Mouse (Mus musculus) MEL (cell line): ENCODE measurements around the gene Rhof. TPM values are rescaled to one million over a fixed set of nuclear protein-coding genes. Genes with fewer than 3 reads are reported as not detected.

Source experiments
- DNase-seq: peaks from one replicate; pipeline ENCODE4 v3.0.0; 2011; ENCODE audit warnings: low read depth, low spot score
- H3K27ac ChIP-seq: 2 replicates; pipeline ENCODE4 v1.5.1; 2012; ENCODE audit warnings: low read depth, mild to moderate bottlenecking, control low read depth, low read length, moderate library complexity; ENCODE audit not compliant: control insufficient read depth
- H3K27me3 ChIP-seq, 2 experiments: fragments of 150-350 bp in 1 of 2; sonication (generic) in 1 of 2; 2 replicates each; pipeline ENCODE4 v1.6.1; 2012; ENCODE audit warnings: low read length in 2 of 2, mild to moderate bottlenecking in 2 of 2, improper control_type of control experiment in 1 of 2, moderate library complexity in 1 of 2; ENCODE audit not compliant: insufficient read depth in 2 of 2, control insufficient read depth in 1 of 2
- H3K36me3 ChIP-seq, 2 experiments: 2 replicates each; pipeline ENCODE4 v1.6.1; 2012 to 2014; ENCODE audit warnings: low read length in 2 of 2, improper control_type of control experiment in 1 of 2, inconsistent platforms in 1 of 2, mild to moderate bottlenecking in 1 of 2; ENCODE audit not compliant: insufficient read depth in 2 of 2, control insufficient read depth in 1 of 2
- H3K4me1 ChIP-seq, 2 experiments: fragments of 150-350 bp in 1 of 2; sonication (generic) in 1 of 2; 2 replicates each; pipeline ENCODE4 v1.6.1; 2012; ENCODE audit warnings: low read length in 2 of 2, improper control_type of control experiment in 1 of 2, mild to moderate bottlenecking in 1 of 2; ENCODE audit not compliant: insufficient read depth in 2 of 2, control insufficient read depth in 1 of 2
- H3K4me3 ChIP-seq, 2 experiments: fragments of 150-350 bp in 1 of 2; sonication (generic) in 1 of 2; 2 replicates each; pipeline ENCODE4 v1.5.1; 2012; ENCODE audit warnings: low read depth in 2 of 2, low read length in 2 of 2, mild to moderate bottlenecking in 2 of 2, moderate library complexity in 2 of 2, control low read depth in 1 of 2, improper control_type of control experiment in 1 of 2; ENCODE audit not compliant: control insufficient read depth in 1 of 2, insufficient read depth in 1 of 2
- H3K79me2 ChIP-seq: 2 replicates; pipeline ENCODE4 v1.6.1; 2012; ENCODE audit warnings: mild to moderate bottlenecking, low read length, moderate library complexity; ENCODE audit not compliant: control insufficient read depth, poor library complexity, insufficient read depth
- H3K9ac ChIP-seq: 2 replicates; pipeline ENCODE4 v1.6.1; 2012; ENCODE audit warnings: low read depth, mild to moderate bottlenecking, control low read depth, low read length, moderate library complexity; ENCODE audit not compliant: control insufficient read depth, poor library complexity, severe bottlenecking
- H3K9me3 ChIP-seq: fragments of 150-350 bp; sonication (generic); replicated peaks from 2 replicates; pipeline ENCODE4 v1.6.1; 2012; ENCODE audit warnings: mild to moderate bottlenecking, low read length, improper control_type of control experiment, moderate library complexity; ENCODE audit not compliant: insufficient read depth
- BHLHE40 ChIP-seq: IDR thresholded peaks from 2 replicates; pipeline ENCODE4 v1.6.1; 2012; ENCODE audit warnings: low read depth, mild to moderate bottlenecking, inconsistent platforms, low read length, improper control_type of control experiment, borderline replicate concordance
- ELF1 ChIP-seq: IDR thresholded peaks from 2 replicates; pipeline ENCODE4 v1.6.1; 2014; ENCODE audit warnings: low read depth, mild to moderate bottlenecking, inconsistent platforms, low read length, improper control_type of control experiment, moderate library complexity
- EP300 ChIP-seq, 2 experiments: IDR thresholded peaks; 2 replicates each; pipeline ENCODE4 v1.6.1; 2011; ENCODE audit warnings: improper control_type of control experiment in 2 of 2, low read length in 2 of 2, low read depth in 1 of 2, mild to moderate bottlenecking in 1 of 2
- GABPA ChIP-seq: IDR thresholded peaks from 2 replicates; pipeline ENCODE4 v1.6.1; 2012; ENCODE audit warnings: low read depth, mild to moderate bottlenecking, inconsistent platforms, low read length, improper control_type of control experiment, moderate library complexity
- HCFC1 ChIP-seq: IDR thresholded peaks from 2 replicates; pipeline ENCODE4 v1.6.1; 2012; ENCODE audit warnings: low read depth, mild to moderate bottlenecking, inconsistent platforms, low read length, improper control_type of control experiment, moderate library complexity
- JUND ChIP-seq: IDR thresholded peaks from 2 replicates; pipeline ENCODE4 v1.6.1; 2011; ENCODE audit warnings: low read depth, mild to moderate bottlenecking, improper control_type of control experiment, low read length
- KAT2A ChIP-seq: conservative IDR thresholded peaks from 2 replicates; pipeline ENCODE4 v1.6.1; 2012; ENCODE audit warnings: low read depth, low read length, improper control_type of control experiment, inconsistent platforms
- MAFK ChIP-seq: IDR thresholded peaks from 2 replicates; pipeline ENCODE4 v1.6.1; 2011; ENCODE audit warnings: low read depth, mild to moderate bottlenecking, low read length, improper control_type of control experiment, borderline replicate concordance
- MAX ChIP-seq: IDR thresholded peaks from 2 replicates; pipeline ENCODE4 v1.6.1; 2011; ENCODE audit warnings: low read length, improper control_type of control experiment
- MXI1 ChIP-seq: IDR thresholded peaks from 2 replicates; pipeline ENCODE4 v1.6.1; 2011; ENCODE audit warnings: mild to moderate bottlenecking, low read depth, low read length, improper control_type of control experiment
- MYB ChIP-seq: IDR thresholded peaks from 2 replicates; pipeline ENCODE4 v1.6.1; 2011; ENCODE audit warnings: mild to moderate bottlenecking, low read depth, low read length, improper control_type of control experiment
- NRF1 ChIP-seq: IDR thresholded peaks from 2 replicates; pipeline ENCODE4 v1.6.1; 2014; ENCODE audit warnings: low read depth, mild to moderate bottlenecking, inconsistent platforms, low read length, improper control_type of control experiment, moderate library complexity; ENCODE audit not compliant: poor library complexity, insufficient read depth, severe bottlenecking
- POLR2A ChIP-seq, 2 experiments: IDR thresholded peaks; 2 replicates each; pipeline ENCODE4 v1.6.1; 2011 to 2012; ENCODE audit warnings: low read length in 2 of 2, mild to moderate bottlenecking in 2 of 2, control low read depth in 1 of 2, improper control_type of control experiment in 1 of 2, low read depth in 1 of 2, moderate library complexity in 1 of 2; ENCODE audit not compliant: control insufficient read depth in 1 of 2, insufficient read depth in 1 of 2, poor library complexity in 1 of 2
- POLR2AphosphoS5 ChIP-seq: IDR thresholded peaks from 2 replicates; pipeline ENCODE4 v1.6.1; 2012; ENCODE audit warnings: low read depth, borderline replicate concordance, mild to moderate bottlenecking, inconsistent platforms, low read length, moderate library complexity, mixed read lengths
- RAD21 ChIP-seq: IDR thresholded peaks from 2 replicates; pipeline ENCODE4 v1.6.1; 2011; ENCODE audit warnings: mild to moderate bottlenecking, low read depth, low read length, improper control_type of control experiment
- SIN3A ChIP-seq: IDR thresholded peaks from 2 replicates; pipeline ENCODE4 v1.6.1; 2012; ENCODE audit warnings: low read length, improper control_type of control experiment, inconsistent platforms
- SMC3 ChIP-seq: IDR thresholded peaks from 2 replicates; pipeline ENCODE4 v1.6.1; 2011; ENCODE audit warnings: low read depth, low read length, improper control_type of control experiment
- TAL1 ChIP-seq: IDR thresholded peaks from 2 replicates; pipeline ENCODE4 v1.6.1; 2012; ENCODE audit warnings: mild to moderate bottlenecking, inconsistent platforms, low read length, moderate library complexity, mixed read lengths
- TBP ChIP-seq: IDR thresholded peaks from 2 replicates; pipeline ENCODE4 v1.8.0; 2011; ENCODE audit warnings: low read depth, low read length, improper control_type of control experiment
- UBTF ChIP-seq: IDR thresholded peaks from 2 replicates; pipeline ENCODE4 v1.6.1; 2012; ENCODE audit warnings: low read depth, mild to moderate bottlenecking, inconsistent platforms, low read length, improper control_type of control experiment, moderate library complexity, borderline replicate concordance; ENCODE audit not compliant: insufficient read depth
- USF2 ChIP-seq, 2 experiments: IDR thresholded peaks; 2 replicates each; pipeline ENCODE4 v1.6.1; 2011 to 2012; ENCODE audit warnings: improper control_type of control experiment in 2 of 2, low read length in 2 of 2, borderline replicate concordance in 1 of 2, inconsistent platforms in 1 of 2, low read depth in 1 of 2, mild to moderate bottlenecking in 1 of 2; ENCODE audit not compliant: insufficient read depth in 1 of 2
- ZC3H11A ChIP-seq: IDR thresholded peaks from 2 replicates; pipeline ENCODE4 v1.6.1; 2012; ENCODE audit warnings: low read depth, mild to moderate bottlenecking, inconsistent platforms, low read length, improper control_type of control experiment
- ZKSCAN1 ChIP-seq: IDR thresholded peaks from 2 replicates; pipeline ENCODE4 v1.6.1; 2012; ENCODE audit warnings: low read depth, mild to moderate bottlenecking, inconsistent platforms, low read length, improper control_type of control experiment, moderate library complexity
- polyA plus RNA-seq, 2 experiments: library from polyadenylated mRNA; stranded (reverse) in 1 of 2; unstranded in 1 of 2; fragments of >175 nt in 1 of 2; fragments of >200 nt in 1 of 2; gene quantifications; 2 replicates each; pipeline versions ENCODE4 v1.2.1 to v1.2.4; 2012; ENCODE audit warnings: low replicate concordance in 2 of 2, low read depth in 1 of 2; ENCODE audit not compliant: insufficient read length in 2 of 2, insufficient read depth in 1 of 2, missing spikeins in 1 of 2
- total RNA-seq: library from RNA; depleted of rRNA; stranded (reverse); fragments of 300-350 nt; gene quantifications from 2 replicates; pipeline ENCODE4 v1.2.3, GENCODE M21; 2012

Rhof gene
- total and polyA plus RNA-seq, 3 experiments = 2.5 to 10.4 TPM; not detected in 1

GRCm38 (mm10) chr5:123152901-123153300 lies 20.4 kb upstream of the Rhof start:
- peak; percentile 43; the same call in 1 of the 2 replicates for TF ChIP-seq MAFK
- TF ChIP-seq TBP = no peak
- peaks cover 0 to 22% of the 10 kb centered on the region in 2 experiments; a peak in 3 of 4 replicates for H3K36me3 ChIP-seq
- H3K27ac ChIP-seq = no peak overlapping the region
- peak; percentile 59 for DNase-seq
- no peaks in the 10 kb centered on the region for H3K27me3 ChIP-seq
- no peak overlapping the region for H3K4me3 ChIP-seq
- H3K4me1 ChIP-seq = peaks cover 0 to 21% of the 10 kb centered on the region in 2 experiments; a peak in 2 of 4 replicates
- no peaks in the 10 kb centered on the region for H3K9me3 ChIP-seq
- peaks cover 28% of the 10 kb centered on the region for H3K79me2 ChIP-seq
- H3K9ac ChIP-seq = no peak overlapping the region

DNA sequence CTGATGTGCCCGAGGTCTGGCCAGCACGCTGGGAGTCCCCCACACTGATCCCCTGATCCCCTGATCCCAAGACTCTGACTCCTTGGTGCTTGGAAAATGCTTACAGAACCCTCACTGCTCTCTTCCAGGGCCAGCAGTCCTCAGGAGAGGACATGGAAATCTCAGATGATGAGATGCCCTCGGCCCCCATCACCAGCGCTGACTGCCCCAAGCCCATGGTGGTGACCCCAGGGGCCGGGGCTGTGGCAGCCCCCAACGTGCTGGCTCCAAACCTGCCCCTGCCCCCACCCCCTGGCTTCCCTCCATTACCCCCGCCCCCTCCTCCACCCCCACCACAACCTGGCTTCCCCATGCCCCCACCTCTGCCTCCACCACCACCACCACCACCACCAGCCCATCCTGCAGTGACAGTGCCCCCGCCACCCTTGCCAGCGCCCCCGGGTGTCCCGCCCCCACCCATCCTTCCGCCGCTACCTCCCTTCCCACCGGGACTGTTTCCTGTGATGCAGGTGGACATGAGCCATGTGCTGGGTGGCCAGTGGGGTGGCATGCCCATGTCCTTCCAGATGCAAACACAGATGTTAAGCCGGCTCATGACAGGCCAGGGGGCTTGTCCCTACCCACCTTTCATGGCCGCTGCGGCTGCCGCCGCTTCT lies 19.3 kb upstream of the Rhof start:
- DNase-seq = no peak
- Histone ChIP-seq H3K9me3 (no peaks in the 10 kb centered on the region), H3K36me3 (peaks cover 2 to 22% of the 10 kb centered on the region in 2 experiments; a peak in 3 of 4 replicates), H3K79me2 (peaks cover 34% of the 10 kb centered on the region), H3K27ac (no peak overlapping the region), H3K4me1 (peaks cover 0 to 21% of the 10 kb centered on the region in 2 experiments; a peak in 2 of 4 replicates), H3K9ac (no peak overlapping the region), H3K4me3 (no peak overlapping the region), H3K27me3 (no peaks in the 10 kb centered on the region)
- TF ChIP-seq SMC3 = no peak
- no peak for TF ChIP-seq MXI1
- no peak for TF ChIP-seq JUND
- TF ChIP-seq BHLHE40 = no peak
- TF ChIP-seq MYB = no peak
- TF ChIP-seq NRF1 = no peak
- TF ChIP-seq POLR2AphosphoS5 = no peak
- no peak for TF ChIP-seq RAD21
- no peak for TF ChIP-seq TBP
- no peak for TF ChIP-seq ELF1
- no peak for TF ChIP-seq HCFC1
- no peak for TF ChIP-seq ZKSCAN1

GRCm38 (mm10) chr5:123151077-123151476 lies 18.6 kb upstream of the Rhof start:
- peak overlapping the region; percentile 32; the same call in 1 of the 2 replicates for H3K27ac ChIP-seq
- no peaks in the 10 kb centered on the region for H3K9me3 ChIP-seq
- H3K27me3 ChIP-seq = no peaks in the 10 kb centered on the region
- DNase-seq = peak; percentile 72
- H3K36me3 ChIP-seq = peaks cover 2 to 22% of the 10 kb centered on the region in 2 experiments; a peak in 3 of 4 replicates
- H3K79me2 ChIP-seq = peaks cover 37% of the 10 kb centered on the region
- H3K4me3 ChIP-seq = no peak overlapping the region
- H3K9ac ChIP-seq = peak overlapping the region; percentile 29; the same call in 1 of the 2 replicates
- peaks cover 0 to 21% of the 10 kb centered on the region in 2 experiments; a peak in 2 of 4 replicates for H3K4me1 ChIP-seq
- TF ChIP-seq GABPA (no peak), UBTF (no peak), ELF1 (peak; percentile 75), EP300 (IDR thresholded peaks at IDR 0.05; ENCODE audit: low read depth in 1 of 2, low read length in 2 of 2) (no peak), USF2 (IDR thresholded peaks at IDR 0.05; ENCODE audit: borderline replicate concordance in 1 of 2, insufficient read depth in 1 of 2, low read depth in 1 of 2, low read length in 2 of 2) (no peak), RAD21 (no peak), POLR2AphosphoS5 (no peak), ZKSCAN1 (no peak), MAFK (no peak), SIN3A (peak; percentile 63), SMC3 (no peak), ZC3H11A (no peak), POLR2A (IDR thresholded peaks at IDR 0.05; ENCODE audit: control insufficient read depth in 1 of 2, insufficient read depth in 1 of 2, low read depth in 1 of 2, low read length in 2 of 2, poor library complexity in 1 of 2) (no peak; a peak in 1 of 4 replicates), MAX (no peak), MXI1 (no peak), KAT2A (no peak), TAL1 (no peak)
